Mouse (Mus musculus) right cerebral cortex, adult 2 months (tissue): ENCODE data around the gene Trip11.

ENCODE experiments used
- DNase-seq, 2 experiments: peaks; one replicate each; pipeline ENCODE4 v3.0.0; 2021 to 2022; ENCODE audit warnings: low spot score in 2 of 2

Trip11 gene

GRCm38 (mm10) chr12:101897113-101897512, 16.0 kb downstream of the Trip11 start:
- no peak for DNase-seq

DNA sequence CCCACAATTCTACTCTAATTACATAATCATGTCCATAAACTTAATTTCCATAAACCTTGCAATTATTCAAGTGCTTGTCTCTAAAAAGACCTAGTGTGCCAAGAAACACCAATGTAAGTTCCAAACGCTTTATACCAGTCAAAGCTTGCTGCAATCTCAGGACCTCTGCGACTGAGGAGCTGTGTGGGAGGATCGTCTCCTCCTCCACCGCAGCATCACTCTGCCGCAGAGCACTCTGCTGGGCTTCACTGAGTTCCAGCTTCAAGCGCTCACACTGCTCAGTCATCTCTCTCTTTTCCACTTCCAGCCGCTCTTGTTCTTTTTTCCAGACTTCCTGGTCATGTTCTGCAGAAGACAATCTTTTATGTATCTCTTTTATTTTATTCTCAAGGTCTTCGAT, 19.8 kb downstream of the Trip11 start:
- peak; percentile 43 for DNase-seq

- DNase-seq: peak in 1 of 2 experiments; percentile 21
Observed at GRCm38 (mm10) chr12:101892832-101893231, 20.2 kb downstream of the Trip11 start.

- DNase-seq: no peak
Observed at GRCm38 (mm10) chr12:101891066-101891465, 22.0 kb downstream of the Trip11 start.

DNA sequence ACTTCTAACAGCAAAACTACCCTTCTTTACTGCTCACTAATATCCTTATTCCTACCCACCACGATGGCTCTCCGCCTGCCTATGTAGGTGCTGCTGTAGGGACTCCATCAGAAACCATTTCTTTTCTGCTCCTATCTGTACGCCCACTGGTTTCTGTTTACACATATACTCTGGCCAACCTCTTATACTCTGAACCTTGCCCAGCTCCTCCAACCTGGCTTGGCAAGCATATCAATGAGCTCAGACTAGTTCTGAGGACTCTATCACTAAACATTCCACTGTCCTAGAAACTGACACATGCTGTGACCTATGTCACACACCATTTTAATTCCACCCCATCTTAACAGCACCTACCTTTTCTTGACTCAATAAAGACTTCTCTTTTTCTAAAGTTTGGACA, 23.7 kb downstream of the Trip11 start:
- DNase-seq: no peak

DNA sequence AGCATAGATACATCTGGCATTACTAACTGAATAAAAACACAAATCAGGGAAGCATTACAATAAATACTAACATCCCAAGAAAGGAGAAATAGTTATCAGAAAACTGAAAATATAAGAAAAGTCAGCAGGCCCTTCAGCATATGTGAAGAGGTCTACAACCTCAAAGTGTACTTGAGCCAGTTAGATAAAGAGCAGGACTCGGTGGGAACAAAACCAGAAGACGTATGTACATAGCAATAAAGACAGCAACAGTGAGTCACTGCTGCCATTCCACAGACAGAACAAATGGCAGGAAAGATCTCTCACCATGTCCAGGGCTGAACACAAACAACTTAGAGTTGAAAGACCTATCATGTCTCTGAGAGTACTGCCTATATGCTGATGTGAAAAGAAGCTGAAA, 24.8 kb downstream of the Trip11 start:
- DNase-seq: no peak

GRCm38 (mm10) chr12:101884926-101885325, 28.1 kb downstream of the Trip11 start:
- no peak for DNase-seq

DNA sequence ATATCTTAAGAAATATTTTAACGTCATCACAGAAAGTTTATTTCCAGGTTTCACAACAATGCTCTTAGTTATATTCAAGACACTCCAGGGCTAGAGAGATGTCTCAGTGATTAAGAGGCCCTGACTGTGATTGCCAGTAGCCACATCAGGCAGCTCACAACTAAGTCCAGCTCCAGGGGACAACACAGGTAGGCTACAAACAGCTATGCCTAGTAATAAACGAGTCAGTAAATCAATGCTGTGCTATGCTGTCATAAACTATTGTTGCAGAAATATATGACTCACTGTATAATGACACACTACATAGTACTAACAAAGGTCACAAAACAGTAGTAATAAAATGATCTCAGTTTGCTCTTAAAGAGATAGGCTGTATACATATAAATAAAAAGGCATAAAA, 36.7 kb downstream of the Trip11 start:
- DNase-seq: no peak

DNA sequence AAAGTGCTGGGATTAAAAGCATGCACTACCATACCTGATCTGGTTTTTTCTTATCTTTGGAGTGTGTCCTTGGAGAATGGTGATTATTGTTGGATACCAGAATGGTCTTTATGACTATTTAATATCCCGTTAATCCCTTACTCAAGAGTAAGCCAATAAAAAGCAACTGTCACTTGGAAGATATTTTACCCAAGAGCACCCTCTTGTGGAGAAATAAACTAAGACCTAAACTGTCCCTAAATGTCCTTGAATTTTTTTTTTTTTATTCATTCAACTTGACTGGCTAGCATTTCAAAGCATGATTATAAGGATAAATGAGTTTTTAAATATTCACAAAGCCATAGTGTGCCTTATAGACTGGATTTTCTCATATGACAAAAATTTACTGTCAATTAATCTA, 38.0 kb downstream of the Trip11 start:
- DNase-seq: no peak

DNA sequence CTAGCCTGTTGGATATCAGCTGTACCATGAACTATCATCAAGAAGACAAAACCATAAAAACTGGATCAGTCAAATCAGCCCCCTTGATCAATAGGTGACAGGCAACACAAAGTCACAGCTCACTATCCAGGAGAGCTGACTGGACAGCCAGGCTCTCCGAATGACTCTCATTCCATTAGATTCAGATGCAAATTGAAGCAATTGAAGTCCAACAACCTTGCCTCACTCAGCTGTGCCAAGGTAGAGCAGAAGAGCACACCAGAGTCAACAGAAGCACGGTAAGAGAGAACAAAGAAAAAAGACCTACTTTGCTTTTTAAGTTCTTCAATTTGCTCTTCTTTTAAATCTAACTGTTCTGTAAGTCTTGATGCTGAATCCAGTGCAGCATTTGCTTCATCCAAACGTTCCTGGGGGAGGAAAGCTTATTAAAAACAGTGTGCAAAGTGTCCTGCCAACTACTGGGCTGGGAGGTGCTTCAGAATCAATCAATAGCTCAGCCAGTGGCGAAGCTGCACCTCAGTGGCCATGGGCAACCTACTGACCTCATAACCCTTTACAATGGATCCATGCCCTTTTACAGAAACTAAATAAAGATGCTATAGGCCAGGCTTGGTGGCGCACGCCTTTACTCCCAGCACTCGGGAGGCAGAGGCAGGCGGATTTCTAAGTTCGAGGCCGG, 50.6 kb downstream of the Trip11 start:
- DNase-seq: no peak

DNA sequence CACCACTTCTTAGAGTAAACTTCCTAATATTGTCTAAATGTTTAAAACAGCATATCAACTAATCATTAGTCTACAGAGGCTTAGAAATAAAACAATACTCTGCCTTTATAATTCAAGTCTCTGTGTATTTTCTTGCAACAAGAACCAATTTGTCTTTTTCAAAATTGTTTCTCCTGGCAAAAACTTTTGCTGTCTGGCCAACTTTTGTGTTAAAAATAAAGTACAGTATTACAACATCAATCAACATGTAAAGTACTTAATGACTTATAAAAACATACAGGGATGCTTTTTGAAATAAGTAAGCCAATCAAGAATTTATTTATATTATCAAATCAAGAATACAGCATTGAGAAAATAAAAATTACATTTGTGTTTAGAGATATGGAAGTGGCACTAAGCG, 52.8 kb downstream of the Trip11 start:
- DNase-seq: no peak

DNA sequence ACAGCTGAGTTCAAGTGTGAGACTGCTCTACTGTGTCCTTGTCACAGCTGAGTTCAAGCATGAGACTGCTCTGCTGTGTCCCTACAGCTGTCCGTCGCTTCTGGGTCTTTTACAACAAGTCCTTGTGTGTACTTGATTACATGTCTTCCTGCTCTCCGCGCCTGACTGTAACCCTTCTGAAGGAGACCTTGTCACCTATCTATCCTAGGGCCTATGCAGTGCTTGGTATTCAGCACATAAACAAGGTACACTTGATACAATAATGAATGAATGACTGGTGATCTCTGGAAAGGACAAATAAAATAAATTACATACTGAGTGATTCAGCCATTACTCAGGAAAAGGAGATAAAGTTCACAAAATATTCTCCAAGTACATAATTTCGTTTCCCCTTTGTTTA, 55.1 kb downstream of the Trip11 start:
- no peak for DNase-seq

DNA sequence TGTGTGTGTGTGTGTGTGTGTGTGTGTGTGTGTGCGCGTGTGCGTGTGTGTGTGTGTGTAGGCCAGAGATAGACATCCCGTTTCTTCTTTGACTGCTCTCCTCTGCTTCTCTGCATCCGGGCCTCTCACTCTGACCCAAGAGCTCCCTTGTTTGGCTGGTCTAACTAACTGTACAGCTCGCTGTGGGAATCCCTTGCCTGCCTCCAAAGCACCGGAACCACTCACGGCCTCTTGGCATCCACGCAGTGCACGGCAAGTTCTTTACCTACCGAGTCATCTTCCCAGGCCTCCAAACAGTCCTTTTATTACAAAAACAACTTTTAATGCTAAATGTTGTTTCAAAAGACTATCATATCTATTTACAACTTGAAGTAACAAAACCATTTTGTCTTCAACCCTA, 58.7 kb downstream of the Trip11 start:
- no peak for DNase-seq

DNA sequence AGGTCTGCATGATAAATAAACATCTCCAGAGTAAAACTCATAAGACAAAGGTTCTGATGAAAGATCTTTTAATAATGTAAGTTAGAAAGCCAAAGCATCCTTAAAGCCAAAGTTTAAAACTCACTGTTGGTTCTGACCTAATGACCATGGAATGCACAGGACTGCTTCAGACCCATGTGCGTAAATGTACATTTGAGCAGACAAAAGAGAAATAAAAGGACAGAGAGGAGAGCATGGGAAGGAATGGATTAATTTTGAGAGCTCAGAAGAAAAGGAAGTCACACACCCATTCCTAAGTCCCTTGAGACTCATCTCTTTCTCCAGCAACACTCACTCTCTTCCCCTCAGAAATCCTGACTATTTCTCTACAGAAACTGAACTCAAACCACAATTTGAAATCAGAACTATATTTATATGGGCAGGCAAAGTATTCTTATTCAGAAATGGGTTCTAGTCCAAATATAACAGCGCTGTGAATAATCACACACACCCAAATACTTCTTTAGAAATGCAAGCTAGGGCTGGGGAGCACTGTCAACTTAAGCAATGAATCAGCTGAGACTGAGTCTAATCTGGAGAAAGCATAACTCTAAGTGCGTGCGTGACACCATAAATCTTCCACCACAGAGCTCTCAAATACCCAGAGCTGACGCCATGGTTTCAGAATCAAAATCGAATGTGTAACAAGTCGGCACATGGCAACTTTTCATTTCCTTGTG, 61.1 kb downstream of the Trip11 start:
- DNase-seq: peak; percentile 18 to 20

DNA sequence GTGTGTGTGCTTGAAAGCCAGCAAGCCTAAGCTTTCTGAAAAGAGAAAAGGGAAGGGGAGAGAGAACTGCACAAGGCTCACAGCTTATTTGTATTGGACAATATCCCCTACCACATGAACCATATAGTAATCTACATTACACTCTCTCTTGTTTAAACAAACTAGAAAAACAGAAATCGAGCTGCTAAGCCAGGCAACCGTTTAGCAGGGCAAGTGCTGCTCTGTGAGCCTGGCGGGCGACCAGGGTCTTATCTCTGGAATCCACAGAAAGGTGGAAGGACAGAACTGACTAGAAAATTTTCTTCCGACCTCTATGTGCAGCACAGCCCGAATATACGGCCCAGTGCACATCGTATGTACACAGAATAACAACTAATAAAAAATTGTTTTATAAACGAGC, 61.8 kb downstream of the Trip11 start:
- no peak for DNase-seq

DNA sequence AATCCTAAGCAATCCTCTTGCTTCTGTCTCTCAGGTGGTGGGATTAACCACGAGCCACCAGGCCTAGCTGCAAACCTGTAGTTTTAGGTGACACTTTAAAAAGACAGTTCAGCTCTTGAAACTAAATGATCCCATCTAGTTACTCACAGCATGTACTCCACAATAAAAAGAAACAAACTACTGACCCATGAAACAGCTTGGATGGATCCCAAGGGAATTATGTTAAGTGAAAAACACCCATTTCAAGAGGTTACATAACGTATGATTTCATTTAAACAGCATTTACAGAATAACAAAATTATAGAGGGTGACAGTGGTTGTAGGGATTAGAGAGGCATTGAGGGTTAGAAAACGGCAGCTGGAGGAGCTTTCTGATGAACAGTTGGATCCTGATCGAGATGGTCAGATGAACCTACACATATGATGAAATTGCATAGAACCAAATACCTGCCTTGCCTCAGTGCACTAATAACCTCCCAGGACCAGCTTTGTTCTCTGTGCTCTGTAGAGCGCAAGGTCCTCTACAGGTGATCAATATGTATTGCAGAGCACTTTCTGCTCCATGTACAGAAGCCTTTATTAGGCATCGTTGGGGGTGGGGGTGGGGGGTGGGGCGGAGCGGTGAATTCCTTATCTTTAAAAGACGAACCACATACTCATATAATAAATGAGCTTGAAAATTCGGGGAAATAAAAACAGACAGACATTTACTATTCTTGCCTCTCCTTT, 76.4 kb downstream of the Trip11 start:
- DNase-seq: no peak

GRCm38 (mm10) chr12:101834715-101835114, 78.4 kb downstream of the Trip11 start:
- DNase-seq: no peak

GRCm38 (mm10) chr12:101833776-101834175, 79.3 kb downstream of the Trip11 start:
- no peak for DNase-seq

- no peak for DNase-seq
Observed at GRCm38 (mm10) chr12:101833115-101833506, 80.0 kb downstream of the Trip11 start.

DNA sequence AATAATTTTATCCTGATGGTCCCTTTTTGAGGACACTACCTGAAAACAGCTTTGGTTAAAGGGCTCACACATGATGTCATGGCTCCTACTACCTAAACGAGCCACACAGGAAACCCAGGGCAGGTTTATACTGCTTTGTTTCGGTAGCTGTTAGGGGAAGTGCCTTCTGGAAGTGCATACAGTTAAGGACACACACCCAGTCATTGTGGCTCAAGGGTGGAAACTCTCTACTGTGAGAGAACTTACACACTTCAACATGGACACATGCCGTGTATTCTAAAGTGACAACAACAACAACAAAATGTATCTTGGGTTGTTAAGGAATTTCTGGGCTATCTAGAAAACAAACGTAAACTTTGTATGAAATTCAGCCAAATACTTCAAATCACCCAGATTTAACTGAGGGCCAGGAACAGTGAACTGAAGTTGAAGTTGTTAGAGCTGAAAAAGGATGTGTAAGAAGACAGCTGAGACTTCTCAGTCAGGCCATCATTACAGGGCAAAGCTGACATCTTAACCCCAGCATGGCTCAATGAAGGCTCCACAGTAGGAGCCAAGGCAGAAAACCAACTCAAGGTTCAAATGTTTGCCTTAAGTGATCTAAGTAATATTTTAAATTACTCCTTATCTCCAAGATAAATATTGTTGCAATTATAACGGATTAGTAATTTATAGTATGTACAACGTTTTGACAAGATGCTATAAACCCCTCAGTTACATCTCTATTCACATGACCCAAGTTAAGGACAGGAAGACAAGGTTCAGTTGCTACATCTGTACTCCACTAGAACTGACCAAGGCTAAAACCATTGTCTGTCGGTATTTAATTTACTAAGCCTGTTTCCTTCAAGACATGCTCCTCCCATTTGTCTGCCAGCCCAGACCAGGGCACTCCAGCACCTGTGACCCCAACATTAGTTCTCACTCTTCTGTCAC, 80.6 kb downstream of the Trip11 start:
- no peak for DNase-seq

GRCm38 (mm10) chr12:101831221-101831620, 81.8 kb downstream of the Trip11 start:
- no peak for DNase-seq

DNA sequence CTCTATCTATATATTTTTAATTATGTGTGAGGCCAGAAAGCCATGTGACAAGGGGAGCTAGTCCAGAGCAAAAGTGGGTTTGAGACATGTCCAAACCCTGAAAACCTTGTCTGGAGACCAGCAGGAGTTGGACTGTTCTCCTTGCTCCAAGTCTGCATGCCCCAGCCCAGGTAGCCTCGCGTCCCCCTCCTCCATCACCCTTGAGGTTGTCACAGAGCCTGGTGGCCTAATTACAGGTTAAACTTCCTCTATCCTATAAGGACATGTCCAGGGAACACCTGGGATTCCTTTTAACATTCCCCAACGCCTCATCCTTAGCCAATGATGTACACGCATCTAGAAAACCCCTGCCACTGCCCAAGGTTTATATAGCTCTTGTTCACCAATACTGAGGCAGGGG, 89.9 kb downstream of the Trip11 start:
- DNase-seq: no peak
